Comparison of ENCODE assay signal across 8 mouse cellular contexts in genomic region chr1:24586370-24587140, GRCm38 (mm10). TPM values are rescaled to one million over a fixed set of nuclear protein-coding genes. Genes with fewer than 3 reads are reported as not detected.
DNase-seq lines count a peak whose midpoint lies in the region; ATAC-seq and TF ChIP-seq lines count a peak whose summit lies in the region.

No protein-coding gene starts in this region.

- H3K4me2 ChIP-seq in liver, postnatal 0 days (ENCODE audit: low read depth, low read length), result peak overlapping the region; percentile 58

- TF ChIP-seq CTCF in testis, adult 2 months (IDR thresholded peaks at IDR 0.05; ENCODE audit: control insufficient read depth, insufficient read depth, insufficient replicate concordance, low read depth, low read length), result no peak
- TF ChIP-seq CTCF in liver, postnatal 0 days (IDR thresholded peaks at IDR 0.05; ENCODE audit: low read depth), result no peak

- H3K27ac ChIP-seq in testis, adult 2 months (ENCODE audit: control insufficient read depth, insufficient read depth, low read depth, low read length), result no peak overlapping the region
- no peak overlapping the region for H3K27ac ChIP-seq in liver, postnatal 0 days (ENCODE audit: low read depth)

- H3K36me3 ChIP-seq in testis, adult 2 months (ENCODE audit: control insufficient read depth, insufficient read depth, low read length), result no peaks in the 10 kb centered on the region
- no peaks in the 10 kb centered on the region for H3K36me3 ChIP-seq in liver, postnatal 0 days (replicated peaks; ENCODE audit: insufficient read depth, low read length)

- H3K27me3 ChIP-seq in testis, adult 2 months (ENCODE audit: control insufficient read depth, insufficient read depth, low read length), result peaks cover 2% of the 10 kb centered on the region; the same call in 1 of the 2 replicates
- peaks cover 24% of the 10 kb centered on the region for H3K27me3 ChIP-seq in liver, postnatal 0 days (ENCODE audit: insufficient read depth, low read length)

- TF ChIP-seq EP300 in liver, postnatal 0 days (IDR thresholded peaks at IDR 0.05; ENCODE audit: low read depth), result no peak

- peaks cover 11% of the 10 kb centered on the region for H3K4me1 ChIP-seq in testis, adult 2 months (ENCODE audit: control insufficient read depth, insufficient read depth, low read length)
- H3K4me1 ChIP-seq in liver, postnatal 0 days (ENCODE audit: insufficient read depth), result no peaks in the 10 kb centered on the region

- DNase-seq in testis, postnatal 14 days (ENCODE audit: low spot score), result no peak
- peak; percentile 54 for DNase-seq in embryo, embryonic 9.5 days (ENCODE audit: extremely low spot score)
- DNase-seq in kidney, postnatal 4 days, result peak; percentile 73
- no peak for DNase-seq in liver, postnatal 0 days
- peak; percentile 68 for DNase-seq in right cerebral cortex, postnatal 14 days
- DNase-seq in T-cell, adult 2 months (ENCODE audit: low spot score), result no peak

- H3K4me3 ChIP-seq in testis, adult 2 months (ENCODE audit: control insufficient read depth, low read depth, low read length), result peak overlapping the region; percentile 22
- peak overlapping the region; percentile 27 for H3K4me3 ChIP-seq in liver, postnatal 0 days (ENCODE audit: low read depth, low read length)

- ATAC-seq in granulocyte monocyte progenitor cell, adult 5-6 weeks (replicated peaks; ENCODE audit: poor library complexity, severe bottlenecking), result peak; percentile 58
- ATAC-seq in liver, postnatal 0 days, result no peak

- TF ChIP-seq POLR2A in testis, adult 2 months (IDR thresholded peaks at IDR 0.05; ENCODE audit: control insufficient read depth, low read depth, low read length), result no peak

- H3K9me3 ChIP-seq in liver, postnatal 0 days (ENCODE audit: low read length), result no peaks in the 10 kb centered on the region

- WGBS in liver, postnatal 0 days (ENCODE audit: insufficient replicate concordance), result under 1% methylated on average over 72 of the region's 72 CpGs

- no peak overlapping the region for H3K9ac ChIP-seq in liver, postnatal 0 days (replicated peaks)

RNA-seq across cellular contexts. Expression of gene Col19a1, which starts 0.7 kb away (rescaled TPM):
- polyA plus RNA-seq in testis, adult 2 months (2012; rRNA removed), result 0.69 and 0.70 TPM in 2 replicates
- total RNA-seq in granulocyte monocyte progenitor cell, adult 5-6 weeks (2014; fragmentation: Nextera tagmentation), result not detected in 2 replicates
- 0.04 and 0.72 TPM in 2 replicates for total RNA-seq in granulocyte monocyte progenitor cell, adult 5-6 weeks (2017)
- polyA plus RNA-seq in liver, postnatal 0 days (2015; fragmentation: Nextera tagmentation; extraction: Ambion mirVana), result not detected in 2 replicates

Comparison
In these comparisons a context has a peak if more than half of its experiments do, and no peak if none do; other contexts are left out.
1. DNase-seq: peak in embryo, embryonic 9.5 days (single experiment), kidney, postnatal 4 days (2 of 2) and right cerebral cortex, postnatal 14 days (single experiment); none in testis, postnatal 14 days (single experiment), liver, postnatal 0 days (single experiment) and T-cell, adult 2 months (single experiment).